Mouse (Mus musculus) frontal cortex, postnatal 10 days (tissue): ENCODE data around the gene Pik3r1.
A peak's percentile ranks its signal among the peaks of the same experiment; 100 is the strongest.

Source experiments
- DNase-seq, 2 experiments: peaks; one replicate each; pipeline ENCODE4 v3.0.0; 2022; ENCODE audit warnings: low spot score in 2 of 2, mixed read lengths in 1 of 2

Pik3r1 gene

GRCm38 (mm10) chr13:101738769-101739168, 29.2 kb downstream of the Pik3r1 start:
- DNase-seq = no peak

GRCm38 (mm10) chr13:101736521-101737387, 31.3 kb downstream of the Pik3r1 start:
- no peak for DNase-seq

- no peak for DNase-seq
Observed at GRCm38 (mm10) chr13:101735364-101736120, 32.5 kb downstream of the Pik3r1 start.

- DNase-seq = no peak
Observed at GRCm38 (mm10) chr13:101734227-101734626, 33.8 kb downstream of the Pik3r1 start.

GRCm38 (mm10) chr13:101732675-101733074, 35.3 kb downstream of the Pik3r1 start:
- DNase-seq = no peak

- DNase-seq = no peak
Observed at GRCm38 (mm10) chr13:101731777-101732176, 36.2 kb downstream of the Pik3r1 start.

- DNase-seq = no peak
Observed at GRCm38 (mm10) chr13:101730351-101730750, 37.7 kb downstream of the Pik3r1 start.

- no peak for DNase-seq
Observed at GRCm38 (mm10) chr13:101729248-101730055, 38.6 kb downstream of the Pik3r1 start.

GRCm38 (mm10) chr13:101728816-101729215, 39.2 kb downstream of the Pik3r1 start:
- DNase-seq = peak in 1 of 2 experiments; percentile 56

GRCm38 (mm10) chr13:101728300-101728699, 39.7 kb downstream of the Pik3r1 start:
- DNase-seq = no peak

- no peak for DNase-seq
Observed at GRCm38 (mm10) chr13:101727837-101728236, 40.2 kb downstream of the Pik3r1 start.

- no peak for DNase-seq
Observed at GRCm38 (mm10) chr13:101726922-101727321, 41.1 kb downstream of the Pik3r1 start.

GRCm38 (mm10) chr13:101721901-101722595, 46.0 kb downstream of the Pik3r1 start:
- DNase-seq = no peak

GRCm38 (mm10) chr13:101721154-101721553, 46.9 kb downstream of the Pik3r1 start:
- DNase-seq = no peak

GRCm38 (mm10) chr13:101719312-101719870, 48.6 kb downstream of the Pik3r1 start:
- peak; percentile 53 to 77 for DNase-seq

- DNase-seq = no peak
Observed at GRCm38 (mm10) chr13:101718744-101719143, 49.3 kb downstream of the Pik3r1 start.

- no peak for DNase-seq
Observed at GRCm38 (mm10) chr13:101717836-101718235, 50.2 kb downstream of the Pik3r1 start.

- no peak for DNase-seq
Observed at GRCm38 (mm10) chr13:101713429-101714088, 54.5 kb downstream of the Pik3r1 start.

- DNase-seq = no peak
Observed at GRCm38 (mm10) chr13:101712720-101713428, 55.1 kb downstream of the Pik3r1 start.

- no peak for DNase-seq
Observed at GRCm38 (mm10) chr13:101712099-101712498, 55.9 kb downstream of the Pik3r1 start.
